Mouse (Mus musculus) liver, embryonic 11.5 days (tissue): Measurements from ENCODE around the gene Meltf. TPM values are rescaled to one million over a fixed set of nuclear protein-coding genes. Genes with fewer than 3 reads are reported as not detected.

ENCODE experiments used
- ATAC-seq: fragments of 200-750 bp; cut with Nextera tagmentation; replicated peaks from 2 replicates; pipeline ENCODE4 v1.8.0; 2017; ENCODE audit warnings: moderate number of reproducible peaks, mild to moderate bottlenecking, moderate TSS enrichment, moderate library complexity; ENCODE audit not compliant: low FRiP score
- DNase-seq: peaks from one replicate; pipeline ENCODE4 v3.0.0-alpha.2; 2017; ENCODE audit warnings: low spot score
- H3K27ac ChIP-seq: fragments of 300-500 bp; sonication (generic); 2 replicates; pipeline ENCODE4 v1.5.1; 2014; ENCODE audit warnings: mild to moderate bottlenecking, low read depth, low read length, control low read depth
- H3K27me3 ChIP-seq: fragments of 300-500 bp; sonication (generic); replicated peaks from 2 replicates; pipeline ENCODE4 v1.6.1; 2014; ENCODE audit warnings: low read length, mixed read lengths; ENCODE audit not compliant: control insufficient read depth, insufficient read depth
- H3K36me3 ChIP-seq: fragments of 300-500 bp; sonication (generic); 2 replicates; pipeline ENCODE4 v1.6.1; 2014; ENCODE audit warnings: mild to moderate bottlenecking, low read length, moderate library complexity, mixed read lengths; ENCODE audit not compliant: control insufficient read depth, insufficient read depth
- H3K4me1 ChIP-seq: fragments of 300-500 bp; sonication (generic); replicated peaks from 2 replicates; pipeline ENCODE4 v1.6.1; 2014; ENCODE audit warnings: low read length, mixed read lengths; ENCODE audit not compliant: control insufficient read depth, insufficient read depth
- H3K4me2 ChIP-seq: fragments of 300-500 bp; sonication (generic); 2 replicates; pipeline ENCODE4 v1.6.1; 2014; ENCODE audit warnings: mild to moderate bottlenecking, control low read depth, moderate library complexity
- H3K4me3 ChIP-seq: fragments of 300-500 bp; sonication (generic); 2 replicates; pipeline ENCODE4 v1.5.1; 2014; ENCODE audit warnings: low read depth, low read length, control low read depth
- H3K9ac ChIP-seq: fragments of 300-500 bp; sonication (generic); 2 replicates; pipeline ENCODE4 v1.6.1; 2014; ENCODE audit warnings: low read depth, low read length, control low read depth
- H3K9me3 ChIP-seq: fragments of 300-500 bp; sonication (generic); 2 replicates; pipeline ENCODE4 v1.6.1; 2016; ENCODE audit warnings: low read length, inconsistent platforms, mixed read lengths; ENCODE audit not compliant: control insufficient read depth
- WGBS: fragments of 180-500 bp; shearing (Covaris S2); extraction: QIAGEN DNeasy Blood & Tissue Kit; methylation state at CpG from one replicate; pipeline ENCODE4 v1.1.7; 2014; 5-methylcytosine and 5-hydroxymethylcytosine counted together
- polyA plus RNA-seq: library from polyadenylated mRNA; unstranded; fragments of >200 nt; fragmentation: Nextera tagmentation; extraction: Ambion mirVana; gene quantifications from 2 replicates; pipeline ENCODE4 v1.2.1, GENCODE M21; 2014

Gene Meltf
- polyA plus RNA-seq, 1 experiment from 2014 or later = 0.33 TPM

DNA sequence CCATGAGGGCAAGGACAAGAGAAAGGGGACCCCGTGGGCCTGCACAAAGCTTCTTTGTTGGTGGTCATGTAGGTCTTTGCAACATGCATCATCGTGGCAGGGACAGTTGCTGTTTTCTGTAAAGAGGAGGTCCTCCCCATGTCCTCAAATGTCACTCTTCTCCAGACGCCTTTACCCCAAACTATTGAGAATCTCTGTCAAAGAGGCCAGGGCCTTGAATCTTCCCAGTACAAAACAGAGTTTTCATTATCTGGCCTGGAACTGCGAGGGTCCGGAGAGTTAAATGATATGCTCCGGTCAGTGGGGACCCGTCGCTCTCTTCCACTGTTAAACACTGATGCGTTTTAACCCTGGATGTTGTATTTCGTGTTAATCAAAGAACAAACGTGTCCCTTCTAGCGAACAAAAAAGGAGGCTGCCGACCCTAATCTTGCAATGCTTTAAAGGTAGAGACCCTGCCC, 56.0 kb downstream of the Meltf start:
- ATAC-seq = no peak
- Histone ChIP-seq H3K9ac (no peak overlapping the region), H3K27ac (no peak overlapping the region), H3K9me3 (no peaks in the 10 kb centered on the region), H3K4me1 (peaks cover 7% of the 10 kb centered on the region), H3K27me3 (peaks cover 43% of the 10 kb centered on the region), H3K4me2 (peak overlapping the region; percentile 98), H3K36me3 (no peaks in the 10 kb centered on the region), H3K4me3 (peak overlapping the region; percentile 63; the same call in 1 of the 2 replicates)
- DNase-seq = no peak
- 25% methylated on average over 13 of the region's 13 CpGs for WGBS

DNA sequence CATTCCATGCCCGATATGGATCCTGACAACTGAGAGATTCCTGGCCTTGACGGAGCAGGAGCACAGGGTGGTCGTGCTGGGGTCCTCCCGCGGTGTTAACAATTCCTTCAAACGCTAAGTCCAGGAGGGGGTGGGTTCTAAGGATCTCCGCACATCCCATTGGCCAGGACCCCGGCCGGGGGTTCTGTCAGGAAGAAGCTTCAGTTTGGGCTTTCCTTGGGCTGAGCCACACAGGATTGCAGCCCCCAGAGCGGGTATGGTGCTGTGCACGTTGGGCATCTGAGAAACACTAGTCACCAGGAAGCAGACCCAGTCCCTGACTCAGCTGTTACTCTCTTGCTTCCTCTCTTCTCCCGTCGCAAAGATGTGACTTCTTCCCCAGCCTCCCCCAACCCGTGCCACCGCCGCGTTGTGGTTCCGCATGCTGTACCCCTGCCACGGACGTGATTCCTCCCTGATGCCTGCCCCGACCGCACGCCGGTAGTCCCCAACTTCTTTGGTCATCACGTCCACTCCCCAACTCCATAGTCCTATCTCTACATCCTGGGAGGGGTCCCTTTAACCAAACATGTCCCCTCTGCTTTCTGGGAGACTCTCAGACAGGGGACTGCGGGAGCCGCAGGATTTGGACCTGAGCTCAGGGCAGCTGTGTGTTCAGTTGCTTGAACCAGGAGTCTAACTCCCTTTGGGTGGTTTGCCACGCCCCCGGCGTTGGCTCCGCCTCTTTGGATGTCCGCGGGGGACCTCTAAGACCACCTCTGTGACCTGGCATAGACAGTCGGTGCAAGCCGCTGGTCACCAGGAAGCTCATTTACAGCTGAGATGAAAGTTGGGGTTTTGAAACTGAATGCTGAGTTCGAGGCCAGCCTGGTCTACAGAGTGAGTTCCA, 56.7 kb downstream of the Meltf start:
- Histone ChIP-seq H3K4me2 (peak overlapping the region; percentile 49), H3K36me3 (no peaks in the 10 kb centered on the region), H3K27me3 (peaks cover 43% of the 10 kb centered on the region), H3K9me3 (no peaks in the 10 kb centered on the region), H3K27ac (no peak overlapping the region), H3K4me1 (peaks cover 7% of the 10 kb centered on the region), H3K9ac (no peak overlapping the region), H3K4me3 (peak overlapping the region; percentile 23)
- 5% methylated on average over 36 of the region's 36 CpGs for WGBS
- peak; percentile 44 for DNase-seq
- no peak for ATAC-seq

DNA sequence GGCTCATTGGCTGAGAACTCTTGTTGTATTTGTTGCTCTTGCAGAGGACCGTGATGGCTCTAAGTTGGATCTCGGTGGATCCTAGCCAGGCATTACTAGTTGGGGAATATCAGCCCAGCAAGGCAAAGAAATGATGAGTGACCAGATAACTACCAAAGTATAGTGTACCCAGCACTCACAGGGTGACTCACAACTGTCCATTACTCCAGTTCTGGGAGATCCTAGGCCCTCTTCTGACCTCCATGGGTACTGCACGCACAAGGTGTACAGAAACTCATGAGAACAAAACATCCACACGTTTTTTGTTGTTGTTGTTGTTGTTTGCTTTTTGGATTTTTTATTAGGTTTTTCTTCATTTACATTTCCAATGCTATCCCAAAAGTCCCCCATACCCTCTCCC, 58.0 kb downstream of the Meltf start:
- no peaks in the 10 kb centered on the region for H3K36me3 ChIP-seq
- no peak overlapping the region for H3K27ac ChIP-seq
- no peak overlapping the region for H3K4me2 ChIP-seq
- no peaks in the 10 kb centered on the region for H3K9me3 ChIP-seq
- ATAC-seq (no peak), DNase-seq (no peak)
- 81% methylated on average over 4 of the region's 4 CpGs for WGBS
- no peak overlapping the region for H3K4me3 ChIP-seq
- H3K27me3 ChIP-seq = peaks cover 40% of the 10 kb centered on the region
- peaks cover 7% of the 10 kb centered on the region for H3K4me1 ChIP-seq
- no peak overlapping the region for H3K9ac ChIP-seq

DNA sequence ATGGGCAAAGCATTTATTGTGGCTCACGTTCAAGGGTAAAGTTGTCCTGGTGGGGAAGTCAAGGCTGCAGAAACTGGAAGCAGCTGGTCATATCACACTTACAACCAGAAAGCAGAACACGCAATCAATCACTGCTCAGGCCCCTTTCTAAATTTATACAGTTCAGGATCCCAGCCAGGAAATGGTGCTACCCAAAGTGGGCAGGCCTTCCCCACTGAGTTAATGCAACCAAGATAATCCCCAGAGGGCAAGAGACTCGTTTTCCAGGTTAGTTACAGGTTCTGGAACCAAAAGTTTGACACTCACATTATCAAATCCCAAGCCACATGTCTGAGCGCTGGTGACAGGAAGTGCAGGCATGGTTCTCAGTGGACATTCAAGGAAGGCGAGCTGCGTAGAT, 60.2 kb downstream of the Meltf start:
- H3K27ac ChIP-seq = no peak overlapping the region
- DNase-seq (no peak), ATAC-seq (no peak)
- no peaks in the 10 kb centered on the region for H3K36me3 ChIP-seq
- H3K4me1 ChIP-seq = peaks cover under 1% of the 10 kb centered on the region
- no peaks in the 10 kb centered on the region for H3K9me3 ChIP-seq
- no peak overlapping the region for H3K4me3 ChIP-seq
- peaks cover 28% of the 10 kb centered on the region for H3K27me3 ChIP-seq
- no peak overlapping the region for H3K4me2 ChIP-seq
- H3K9ac ChIP-seq = no peak overlapping the region
- 59% methylated on average over 6 of the region's 6 CpGs for WGBS

DNA sequence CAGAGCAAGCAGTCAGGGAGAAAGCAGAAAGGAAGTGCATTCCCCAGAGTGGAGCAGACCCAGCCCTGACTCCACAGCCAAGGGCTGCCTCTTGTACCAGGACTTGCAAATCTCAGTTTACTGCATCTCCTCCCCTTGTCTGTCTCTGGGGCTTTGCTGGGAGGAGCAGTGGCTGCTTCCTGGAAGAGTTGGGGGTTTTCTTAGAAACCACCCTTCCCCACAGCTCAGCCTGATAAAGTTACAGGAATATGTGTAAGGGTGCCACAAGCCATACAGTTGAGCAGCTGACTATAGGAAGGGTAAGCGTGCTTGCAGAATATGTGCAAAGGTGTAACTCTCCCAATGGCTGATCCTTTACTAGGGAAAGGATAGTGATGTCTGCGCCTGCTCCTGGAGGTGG, 62.0 kb downstream of the Meltf start:
- ATAC-seq (peak; percentile 58), DNase-seq (no peak)
- H3K9me3 ChIP-seq = no peaks in the 10 kb centered on the region
- H3K9ac ChIP-seq = no peak overlapping the region
- peak overlapping the region; percentile 25; the same call in 1 of the 2 replicates for H3K4me2 ChIP-seq
- no peak overlapping the region for H3K27ac ChIP-seq
- no peaks in the 10 kb centered on the region; the same call in 1 of the 2 replicates for H3K4me1 ChIP-seq
- 43% methylated on average over 2 of the region's 2 CpGs for WGBS
- peaks cover 11% of the 10 kb centered on the region for H3K27me3 ChIP-seq
- no peaks in the 10 kb centered on the region for H3K36me3 ChIP-seq
- no peak overlapping the region for H3K4me3 ChIP-seq

DNA sequence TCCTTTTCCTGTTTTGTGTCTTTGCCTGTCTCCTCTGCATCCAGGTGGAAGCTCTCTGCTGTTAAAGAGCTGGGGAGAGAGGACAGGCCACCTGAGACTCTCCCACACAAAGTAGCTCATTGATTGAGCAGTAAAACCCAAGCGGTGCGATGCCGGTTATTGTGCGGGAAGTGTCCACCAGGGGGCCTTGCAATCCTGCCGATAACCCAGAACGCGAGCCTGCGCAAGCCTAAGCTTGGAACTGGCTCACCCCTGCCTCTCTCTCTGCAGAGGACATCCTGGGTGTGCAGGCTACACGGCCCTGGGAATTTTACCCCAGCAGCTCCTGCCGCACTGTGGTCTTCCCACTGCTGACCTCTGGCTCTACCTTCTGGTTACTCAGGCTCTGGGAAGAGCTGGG, 65.4 kb downstream of the Meltf start:
- Histone ChIP-seq H3K27ac (no peak overlapping the region), H3K4me2 (no peak overlapping the region), H3K36me3 (no peaks in the 10 kb centered on the region), H3K9ac (no peak overlapping the region), H3K4me3 (no peak overlapping the region), H3K27me3 (no peaks in the 10 kb centered on the region), H3K9me3 (no peaks in the 10 kb centered on the region), H3K4me1 (peaks cover 11% of the 10 kb centered on the region)
- 4% methylated on average over 10 of the region's 10 CpGs for WGBS
- DNase-seq (peak; percentile 78), ATAC-seq (0 out of 2 replicates have a peak, but pooled peaks have one; percentile 44)

DNA sequence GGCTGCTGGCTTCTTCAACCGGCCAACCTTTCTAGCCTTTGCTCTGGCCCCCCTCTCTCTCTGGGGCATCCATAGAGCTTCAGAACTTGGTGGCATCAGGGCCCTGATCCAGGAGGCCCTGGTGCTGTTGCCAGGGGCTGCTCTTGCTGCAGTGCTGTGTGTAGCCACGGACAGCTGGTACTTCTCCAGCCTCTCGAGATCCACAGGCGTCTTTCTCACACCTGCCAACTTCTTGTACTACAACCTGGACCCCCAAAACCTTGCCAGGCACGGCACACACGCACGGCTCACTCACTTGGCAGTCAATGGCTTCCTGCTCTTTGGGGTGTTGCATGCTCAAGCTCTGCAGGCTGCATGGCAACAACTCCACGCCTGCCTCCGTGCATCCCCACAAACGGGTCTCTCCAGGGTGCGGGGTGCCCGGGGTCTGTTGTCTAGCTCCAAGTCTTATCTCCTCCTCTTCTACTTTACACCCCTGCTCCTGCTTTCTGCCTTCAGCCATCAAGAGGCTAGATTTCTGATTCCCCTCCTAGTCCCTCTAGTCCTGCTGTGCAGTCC, 66.2 kb downstream of the Meltf start:
- no peaks in the 10 kb centered on the region for H3K9me3 ChIP-seq
- ATAC-seq = no peak

DNA sequence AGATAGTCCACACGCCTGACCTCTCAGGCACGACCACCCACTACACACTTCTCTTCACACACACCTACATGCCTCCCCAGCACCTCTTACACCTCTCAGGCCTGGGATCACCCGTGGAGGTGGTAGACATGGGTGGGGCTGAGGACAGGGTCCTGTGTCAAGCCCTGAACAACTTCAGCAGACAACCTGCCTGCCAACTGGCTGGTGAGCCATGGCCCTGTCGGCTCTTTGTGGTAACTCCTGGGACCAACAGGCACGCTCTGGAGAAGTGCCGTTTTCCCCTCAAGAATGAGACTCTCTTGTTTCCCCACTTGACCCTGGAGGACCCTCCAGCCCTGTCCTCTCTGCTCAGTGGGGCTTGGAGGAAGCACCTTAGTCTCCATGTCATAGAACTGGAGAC, 66.8 kb downstream of the Meltf start:
- no peak overlapping the region for H3K27ac ChIP-seq
- H3K4me1 ChIP-seq = peaks cover 15% of the 10 kb centered on the region
- no peak overlapping the region for H3K4me2 ChIP-seq
- H3K36me3 ChIP-seq = 0 out of 2 replicates have a peak, but pooled peaks cover 3% of the 10 kb centered on the region
- DNase-seq = no peak
- no peak for ATAC-seq
- WGBS = 80% methylated on average over 6 of the region's 6 CpGs
- no peaks in the 10 kb centered on the region for H3K27me3 ChIP-seq
- no peak overlapping the region for H3K9ac ChIP-seq
- no peak overlapping the region for H3K4me3 ChIP-seq
- H3K9me3 ChIP-seq = no peaks in the 10 kb centered on the region

More for the DNA sequence above, 66.2 kb downstream of the Meltf start:
- WGBS = 86% methylated on average over 12 of the region's 12 CpGs
- Histone ChIP-seq H3K4me3 (no peak overlapping the region), H3K4me1 (peaks cover 15% of the 10 kb centered on the region), H3K27me3 (no peaks in the 10 kb centered on the region), H3K9ac (no peak overlapping the region), H3K27ac (no peak overlapping the region), H3K4me2 (no peak overlapping the region), H3K36me3 (no peaks in the 10 kb centered on the region)
- no peak for DNase-seq
